Mouse (Mus musculus): ENCODE measurements around the gene Gm10100.

- TF ChIP-seq CTCF (IDR thresholded peaks at IDR 0.05; ENCODE audit: borderline replicate concordance, extremely low read depth, insufficient read depth, insufficient read length) (0 out of 2 replicates have a peak, but pooled peaks have one; percentile 23), POLR2A (IDR thresholded peaks at IDR 0.05; ENCODE audit: borderline replicate concordance, extremely low read depth, insufficient read depth, insufficient read length, poor library complexity, severe bottlenecking) (no peak)
Observed at GRCm38 (mm10) chr10:77724855-77725254, 1.4 kb upstream of the Gm10100 start.

All from brain, embryonic 14.5 days (tissue).